Mouse (Mus musculus) heart, embryonic 13.5 days (tissue): ENCODE measurements around the gene Bmpr2. TPM values are rescaled to one million over a fixed set of nuclear protein-coding genes. Genes with fewer than 3 reads are reported as not detected.

Experiments used
- ATAC-seq: fragments of 200-750 bp; cut with Nextera tagmentation; 2 replicates; pipeline ENCODE4 v1.8.0; 2017; ENCODE audit warnings: moderate TSS enrichment; ENCODE audit not compliant: insufficient number of reproducible peaks, low FRiP score, low TSS enrichment; ENCODE audit errors: extremely low read depth
- H3K27ac ChIP-seq: fragments of 300-500 bp; sonication (generic); replicated peaks from 2 replicates; pipeline ENCODE4 v1.5.1; 2015; ENCODE audit warnings: moderate library complexity, mild to moderate bottlenecking, inconsistent platforms
- H3K27me3 ChIP-seq: fragments of 300-500 bp; sonication (generic); replicated peaks from 2 replicates; pipeline ENCODE4 v1.6.1; 2015; ENCODE audit warnings: mild to moderate bottlenecking, inconsistent platforms
- H3K36me3 ChIP-seq: fragments of 300-500 bp; sonication (generic); 2 replicates; pipeline ENCODE4 v1.6.1; 2015; ENCODE audit warnings: mild to moderate bottlenecking, inconsistent platforms
- H3K4me1 ChIP-seq: fragments of 300-500 bp; sonication (generic); 2 replicates; pipeline ENCODE4 v1.6.1; 2015; ENCODE audit warnings: inconsistent platforms
- H3K4me2 ChIP-seq: fragments of 300-500 bp; sonication (generic); 2 replicates; pipeline ENCODE4 v1.6.1; 2015; ENCODE audit warnings: inconsistent platforms, mild to moderate bottlenecking, moderate library complexity
- H3K4me3 ChIP-seq: fragments of 300-500 bp; sonication (generic); 2 replicates; pipeline ENCODE4 v1.5.1; 2015; ENCODE audit warnings: moderate library complexity, mild to moderate bottlenecking, inconsistent platforms
- H3K9ac ChIP-seq: fragments of 300-500 bp; sonication (generic); 2 replicates; pipeline ENCODE4 v1.6.1; 2015; ENCODE audit warnings: inconsistent platforms, mild to moderate bottlenecking, moderate library complexity
- H3K9me3 ChIP-seq: fragments of 300-500 bp; sonication (generic); 2 replicates; pipeline ENCODE4 v1.6.1; 2016; ENCODE audit warnings: inconsistent platforms
- WGBS: fragments of 180-500 bp; shearing (Covaris S2); methylation state at CpG from one replicate; pipeline ENCODE4 v1.1.7; 2015; ENCODE audit warnings: mixed read lengths; 5-methylcytosine and 5-hydroxymethylcytosine counted together
- polyA plus RNA-seq: library from polyadenylated mRNA; unstranded; fragments of >200 nt; fragmentation: Nextera tagmentation; extraction: Ambion mirVana; gene quantifications from 2 replicates; pipeline ENCODE4 v1.2.1, GENCODE M21; 2015

Bmpr2 gene
- polyA plus RNA-seq, 1 experiment from 2014 or later = 6.1 TPM

GRCm38 (mm10) chr1:59899679-59900078 lies 136.5 kb downstream of the Bmpr2 start:
- no peak for ATAC-seq
- Histone ChIP-seq H3K27me3 (no peaks in the 10 kb centered on the region), H3K4me1 (peaks cover 35% of the 10 kb centered on the region), H3K9ac (no peak overlapping the region), H3K27ac (peak overlapping the region; percentile 34; the same call in 1 of the 2 replicates), H3K4me2 (no peak overlapping the region), H3K4me3 (no peak overlapping the region), H3K36me3 (no peaks in the 10 kb centered on the region), H3K9me3 (no peaks in the 10 kb centered on the region)
- 21% methylated on average over 2 of the region's 2 CpGs for WGBS

- Histone ChIP-seq H3K9ac (no peak overlapping the region), H3K9me3 (no peaks in the 10 kb centered on the region), H3K27ac (no peak overlapping the region), H3K27me3 (no peaks in the 10 kb centered on the region), H3K36me3 (no peaks in the 10 kb centered on the region), H3K4me1 (peaks cover 24% of the 10 kb centered on the region), H3K4me2 (no peak overlapping the region), H3K4me3 (no peak overlapping the region)
- 61% methylated on average over 5 of the region's 5 CpGs for WGBS
- ATAC-seq = no peak
These were observed 138.1 kb downstream of the Bmpr2 start for GRCm38 (mm10) chr1:59901082-59901876.

DNA sequence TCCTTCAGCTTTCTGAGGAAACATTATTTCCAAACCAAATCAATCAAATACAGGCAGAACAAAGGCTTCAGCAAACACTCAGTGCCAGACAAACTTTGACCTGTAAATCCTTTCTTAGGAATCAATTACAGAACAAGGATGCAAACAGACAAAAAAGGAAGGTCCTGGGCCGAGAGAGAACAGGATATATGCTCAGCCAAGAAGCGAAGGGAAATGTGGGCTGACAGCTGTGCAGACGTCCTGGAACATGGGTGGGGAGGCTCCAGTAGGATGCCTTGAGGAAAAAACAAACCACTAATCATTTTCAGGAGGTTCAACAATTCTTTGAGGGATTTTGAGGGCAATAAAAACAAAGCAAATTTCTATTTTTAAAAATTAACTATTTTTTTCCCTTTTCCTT lies 139.4 kb downstream of the Bmpr2 start:
- Histone ChIP-seq H3K9me3 (no peaks in the 10 kb centered on the region), H3K4me2 (no peak overlapping the region), H3K9ac (no peak overlapping the region), H3K36me3 (no peaks in the 10 kb centered on the region), H3K4me3 (no peak overlapping the region), H3K27me3 (no peaks in the 10 kb centered on the region), H3K27ac (no peak overlapping the region), H3K4me1 (peaks cover 23% of the 10 kb centered on the region)
- ATAC-seq = no peak
- WGBS = 39% methylated on average over 3 of the region's 3 CpGs

- H3K36me3 ChIP-seq = no peaks in the 10 kb centered on the region
- peaks cover 8% of the 10 kb centered on the region for H3K4me1 ChIP-seq
- no peak overlapping the region for H3K27ac ChIP-seq
- WGBS = 88% methylated on average over 6 of the region's 6 CpGs
- H3K9me3 ChIP-seq = no peaks in the 10 kb centered on the region
- H3K27me3 ChIP-seq = no peaks in the 10 kb centered on the region
- no peak overlapping the region for H3K4me3 ChIP-seq
- no peak overlapping the region for H3K4me2 ChIP-seq
- no peak overlapping the region for H3K9ac ChIP-seq
- no peak for ATAC-seq
These were observed 141.6 kb downstream of the Bmpr2 start for GRCm38 (mm10) chr1:59904630-59905295.

DNA sequence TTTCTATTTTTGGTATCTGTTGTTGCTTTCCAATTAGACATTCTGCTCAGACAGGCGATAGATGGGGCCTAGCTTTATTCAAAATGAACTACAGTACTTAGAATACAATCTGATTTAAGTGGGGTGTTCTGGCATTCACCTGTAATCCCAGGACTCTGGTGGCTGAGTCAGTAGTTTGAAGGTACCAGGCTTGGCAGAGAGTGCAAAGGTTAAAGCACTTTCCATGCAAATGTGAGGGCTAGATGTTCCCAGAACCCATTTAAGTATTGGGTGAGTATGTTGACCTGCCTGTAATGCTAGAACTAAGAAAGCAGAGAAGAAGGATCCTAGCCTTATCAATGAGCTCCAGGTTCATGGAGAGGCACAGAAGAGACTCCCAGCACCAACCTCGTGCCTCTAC lies 142.7 kb downstream of the Bmpr2 start:
- Histone ChIP-seq H3K36me3 (no peaks in the 10 kb centered on the region), H3K9me3 (no peaks in the 10 kb centered on the region), H3K4me1 (0 out of 2 replicates have a peak, but pooled peaks cover 4% of the 10 kb centered on the region), H3K9ac (no peak overlapping the region), H3K4me2 (no peak overlapping the region), H3K4me3 (no peak overlapping the region), H3K27ac (no peak overlapping the region), H3K27me3 (no peaks in the 10 kb centered on the region)
- 56% methylated on average over 2 of the region's 2 CpGs for WGBS
- ATAC-seq = no peak

DNA sequence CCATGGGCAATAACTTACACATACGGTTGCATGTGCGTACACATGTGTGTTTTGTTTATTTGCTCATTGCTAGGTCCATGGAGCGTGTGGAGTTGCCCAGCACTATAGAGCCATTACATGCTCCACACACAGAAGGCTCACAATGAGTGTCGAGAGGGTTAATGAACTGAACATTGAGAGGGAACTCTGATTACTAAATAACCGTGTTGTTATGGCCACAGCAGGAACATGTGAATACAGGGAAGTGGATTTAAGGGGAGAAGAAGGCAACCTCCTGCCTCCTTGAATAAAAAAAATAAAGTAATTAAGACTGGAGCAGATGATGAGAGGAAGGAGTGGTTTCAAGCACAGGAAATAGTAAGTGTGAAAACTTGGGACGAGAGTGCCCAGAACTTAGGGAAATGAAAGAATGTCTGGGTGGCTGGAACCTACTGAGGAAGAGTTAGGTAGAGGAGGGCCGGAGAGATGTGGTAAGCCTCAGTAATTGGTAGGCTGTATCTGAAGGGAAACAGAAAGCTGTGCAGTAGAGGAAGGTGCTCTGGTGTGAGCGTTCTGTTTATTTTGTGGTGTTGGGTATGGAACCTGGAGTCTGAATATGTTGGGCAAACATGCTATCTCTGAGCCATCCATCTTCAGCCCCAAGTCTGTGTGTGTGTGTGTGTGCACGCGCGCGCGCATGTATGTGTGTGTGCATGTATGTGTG lies 143.8 kb downstream of the Bmpr2 start:
- 0 out of 2 replicates have a peak, but pooled peaks cover 4% of the 10 kb centered on the region for H3K4me1 ChIP-seq
- ATAC-seq = no peak
- no peaks in the 10 kb centered on the region for H3K9me3 ChIP-seq
- H3K9ac ChIP-seq = no peak overlapping the region
- 82% methylated on average over 13 of the region's 13 CpGs for WGBS
- H3K27ac ChIP-seq = no peak overlapping the region
- H3K36me3 ChIP-seq = no peaks in the 10 kb centered on the region
- no peak overlapping the region for H3K4me3 ChIP-seq
- H3K27me3 ChIP-seq = no peaks in the 10 kb centered on the region
- H3K4me2 ChIP-seq = no peak overlapping the region

- Histone ChIP-seq H3K4me3 (no peak overlapping the region), H3K36me3 (no peaks in the 10 kb centered on the region), H3K4me1 (0 out of 2 replicates have a peak, but pooled peaks cover 4% of the 10 kb centered on the region), H3K9ac (no peak overlapping the region), H3K27me3 (no peaks in the 10 kb centered on the region), H3K9me3 (no peaks in the 10 kb centered on the region), H3K4me2 (no peak overlapping the region), H3K27ac (no peak overlapping the region)
- 22% methylated on average over 2 of the region's 2 CpGs for WGBS
- no peak for ATAC-seq
These were observed 144.5 kb downstream of the Bmpr2 start for GRCm38 (mm10) chr1:59907700-59908099.

- WGBS = 75% methylated on average over 1 of the region's 1 CpGs
- no peaks in the 10 kb centered on the region for H3K27me3 ChIP-seq
- no peaks in the 10 kb centered on the region for H3K9me3 ChIP-seq
- H3K4me1 ChIP-seq = peaks cover 22% of the 10 kb centered on the region
- no peaks in the 10 kb centered on the region for H3K36me3 ChIP-seq
- no peak overlapping the region for H3K4me2 ChIP-seq
- ATAC-seq = no peak
- no peak overlapping the region for H3K4me3 ChIP-seq
- no peak overlapping the region for H3K27ac ChIP-seq
- no peak overlapping the region for H3K9ac ChIP-seq
These were observed 147.7 kb downstream of the Bmpr2 start for GRCm38 (mm10) chr1:59910941-59911340.

GRCm38 (mm10) chr1:59912413-59913157 lies 149.4 kb downstream of the Bmpr2 start, which contains the start of gene Fam117b:
Gene Fam117b, plus strand, starts transcription at chr1:59913006.
- no peaks in the 10 kb centered on the region for H3K9me3 ChIP-seq
- ATAC-seq = peak; percentile 88
- under 1% methylated on average over 71 of the region's 72 CpGs for WGBS
- peak within 1 kb of the TSS; percentile 79 for H3K4me2 ChIP-seq
- peak within 1 kb of the TSS; percentile 92 for H3K27ac ChIP-seq
- H3K27me3 ChIP-seq = no peaks in the 10 kb centered on the region
- peak within 1 kb of the TSS; percentile 96 for H3K9ac ChIP-seq
- H3K4me1 ChIP-seq = peaks cover 26% of the 10 kb centered on the region
- H3K4me3 ChIP-seq = peak within 1 kb of the TSS; percentile 99
- no peaks in the 10 kb centered on the region for H3K36me3 ChIP-seq

DNA sequence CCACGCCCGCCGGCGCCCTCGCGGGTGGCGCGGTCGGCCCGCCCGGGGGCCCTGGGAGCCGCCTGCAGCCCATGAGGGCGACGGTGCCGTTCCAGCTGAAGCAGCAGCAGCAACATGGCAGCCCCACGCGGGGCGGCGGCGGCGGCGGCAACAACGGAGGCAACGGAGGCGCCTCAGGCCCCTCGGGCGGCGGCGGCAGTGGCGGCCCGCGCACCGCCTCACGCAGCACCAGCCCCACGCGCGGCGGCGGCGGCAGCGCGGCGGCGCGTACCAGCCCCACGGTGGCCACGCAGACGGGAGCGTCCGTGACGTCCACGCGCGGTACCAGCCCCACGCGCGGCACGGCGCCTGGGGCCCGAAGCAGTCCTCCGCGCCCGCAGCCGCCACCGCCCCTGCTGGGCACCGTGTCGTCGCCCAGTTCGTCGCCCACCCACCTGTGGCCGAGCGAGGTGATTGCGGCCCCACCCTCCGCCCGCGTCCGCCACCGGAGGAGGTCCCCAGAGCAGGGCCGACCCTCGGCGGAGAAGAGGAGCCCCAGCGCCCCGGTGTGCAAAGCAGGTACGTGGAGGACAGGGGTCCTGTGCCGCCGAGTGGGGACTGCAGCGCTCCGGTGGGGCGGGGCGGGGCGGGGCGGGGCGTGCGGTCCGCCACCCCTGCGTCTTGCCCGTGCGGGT lies 150.1 kb downstream of the Bmpr2 start:
- Histone ChIP-seq H3K4me3 (peak overlapping the region; percentile 99), H3K4me2 (peak overlapping the region; percentile 79), H3K9me3 (no peaks in the 10 kb centered on the region), H3K4me1 (peaks cover 32% of the 10 kb centered on the region), H3K27me3 (no peaks in the 10 kb centered on the region), H3K9ac (peak overlapping the region; percentile 96), H3K36me3 (no peaks in the 10 kb centered on the region), H3K27ac (peak overlapping the region; percentile 92)
- under 1% methylated on average over 70 of the region's 98 CpGs for WGBS
- ATAC-seq = peak; percentile 59
